Mouse (Mus musculus): ENCODE measurements around the gene Msmp. TPM values are rescaled to one million over a fixed set of nuclear protein-coding genes. Genes with fewer than 3 reads are reported as not detected.

Msmp gene
- total RNA-seq, 2 experiments from 2014 or later, result not detected

DNA sequence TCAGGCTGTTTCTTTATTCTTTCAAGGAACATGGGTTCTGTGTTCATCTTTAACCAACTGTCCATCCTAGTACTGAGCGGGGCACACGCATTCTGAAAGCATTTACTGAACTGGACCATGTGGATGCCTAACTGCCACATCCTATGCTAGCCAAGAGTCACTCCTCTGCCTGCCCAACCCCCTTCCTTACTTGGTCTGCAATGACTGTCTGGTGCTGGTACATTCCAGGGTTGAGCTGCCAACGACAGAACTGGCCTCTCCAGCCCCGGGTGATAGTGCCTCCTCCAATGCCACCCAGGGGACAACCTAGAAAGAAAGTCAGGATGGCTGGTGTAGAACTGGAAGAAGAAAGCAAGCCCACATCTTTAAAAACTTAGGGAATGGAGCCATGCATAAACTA is 10.7 kb downstream of the Msmp start:
- H3K27ac ChIP-seq, result no peak overlapping the region
- intact Hi-C loops (cut with DNase I), result no loop called here
- no peak overlapping the region for H3K4me3 ChIP-seq
- DNase-seq (ENCODE audit: extremely low spot score in 1 of 2, low spot score in 2 of 2), result no peak
- no peak for TF ChIP-seq CTCF (IDR thresholded peaks at IDR 0.05)

DNA sequence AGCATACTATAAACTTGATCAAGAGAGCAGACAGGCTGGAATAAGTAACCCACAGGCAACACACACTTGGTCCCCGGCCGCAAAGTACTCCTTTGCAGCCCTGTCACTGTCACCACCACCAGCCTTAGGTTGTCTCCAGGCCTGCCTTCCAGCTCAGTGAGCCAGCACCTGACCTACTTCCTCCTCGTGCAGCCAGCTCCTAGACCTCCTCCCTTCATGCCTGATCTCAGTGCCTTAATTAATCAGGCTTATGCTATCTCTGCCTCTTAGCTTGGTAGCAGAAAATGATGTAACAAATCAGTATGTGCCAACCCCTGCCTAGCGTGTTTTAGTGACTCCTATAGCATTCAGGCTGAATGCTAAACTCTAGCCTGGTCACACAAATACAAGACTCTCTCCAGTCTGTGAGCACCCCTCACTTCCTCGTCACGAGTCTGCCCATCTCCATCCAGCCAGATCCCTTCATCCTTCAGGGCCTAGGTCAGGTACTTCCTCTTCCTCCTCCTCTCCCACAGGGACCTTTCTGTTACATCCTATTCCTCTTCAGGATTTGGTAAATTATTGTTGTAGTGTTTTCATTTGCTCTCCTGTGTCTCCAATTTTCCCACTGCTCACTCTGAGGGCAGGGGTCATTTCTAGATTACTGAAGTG is 12.8 kb downstream of the Msmp start:
- intact Hi-C loops (cut with DNase I), result no loop called here
- no peak for TF ChIP-seq CTCF (IDR thresholded peaks at IDR 0.05)
- no peak for DNase-seq (ENCODE audit: extremely low spot score in 1 of 2, low spot score in 2 of 2)

DNA sequence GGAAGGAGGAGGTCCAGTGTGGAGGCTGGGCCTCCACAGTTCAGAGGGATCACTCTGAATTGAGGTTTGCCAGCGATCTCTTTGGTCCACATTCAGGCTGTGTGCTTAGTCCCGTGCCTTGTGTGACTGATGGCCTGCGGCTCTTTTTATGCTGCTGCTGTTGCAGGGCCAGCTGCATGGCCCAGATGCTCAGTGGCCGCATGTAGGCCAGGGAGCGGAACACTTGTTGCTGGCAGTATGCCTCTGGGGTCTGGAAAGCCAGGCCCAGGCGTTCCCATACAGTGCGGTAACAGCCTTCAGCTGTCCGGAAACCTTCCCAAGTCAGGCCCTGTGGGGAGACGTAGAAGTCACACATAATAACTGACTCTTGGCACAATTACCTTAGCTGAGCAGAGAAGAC is 17.2 kb downstream of the Msmp start:
- TF ChIP-seq CTCF (IDR thresholded peaks at IDR 0.05), result no peak

More for the DNA sequence above, 12.8 kb downstream of the Msmp start:
- Histone ChIP-seq H3K4me3 (no peak overlapping the region), H3K27ac (no peak overlapping the region)

DNA sequence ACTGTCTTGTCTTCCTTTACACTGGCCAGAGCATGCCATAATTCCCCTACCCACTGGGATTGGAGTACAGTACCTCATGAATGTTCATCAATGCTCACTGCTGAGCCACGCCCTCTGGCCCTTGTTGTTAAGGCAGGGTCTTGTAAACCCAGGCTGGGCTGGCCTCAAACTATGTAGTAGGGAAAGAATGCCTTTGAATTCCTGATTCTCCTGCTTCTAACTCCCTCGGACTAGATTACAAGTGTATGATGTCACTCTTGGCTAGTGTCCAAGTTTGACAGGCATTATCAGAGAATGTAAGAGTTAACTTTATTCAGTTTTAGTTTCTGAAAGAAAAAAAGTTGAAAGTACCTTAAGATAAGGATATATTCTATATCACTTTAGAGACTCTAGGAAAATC is 20.1 kb downstream of the Msmp start:
- TF ChIP-seq CTCF (IDR thresholded peaks at IDR 0.05), result no peak
- H3K4me3 ChIP-seq, result no peak overlapping the region
- no peak overlapping the region for H3K27ac ChIP-seq
- DNase-seq (ENCODE audit: extremely low spot score in 1 of 2, low spot score in 2 of 2), result no peak
- intact Hi-C loops (cut with DNase I), result loop anchor here (10.0 kb wide), 1 partner anchor 519 kb away; the partner anchor contains the start of gene Fam214b

More for the DNA sequence above, 17.2 kb downstream of the Msmp start:
- no peak for DNase-seq (ENCODE audit: extremely low spot score in 1 of 2, low spot score in 2 of 2)
- intact Hi-C loops (cut with DNase I), result loop anchor here (10.0 kb wide), 1 partner anchor 522 kb away; the partner anchor contains the start of gene Fam214b
- Histone ChIP-seq H3K27ac (no peak overlapping the region), H3K4me3 (no peak overlapping the region)

DNA sequence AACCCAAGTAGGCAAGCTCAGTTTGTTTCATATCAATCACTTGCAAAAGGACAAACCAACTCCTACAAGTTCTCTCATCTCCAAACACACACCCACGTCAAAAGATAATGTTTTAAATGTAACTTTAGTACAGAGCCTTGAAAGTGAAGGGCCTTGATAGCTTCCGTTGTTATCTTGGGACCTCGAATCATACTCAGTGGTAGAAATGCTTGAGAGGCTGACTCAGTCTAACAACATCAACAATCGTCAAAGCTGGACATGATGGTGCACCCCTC is 20.8 kb downstream of the Msmp start:
- intact Hi-C loops (cut with DNase I), result loop anchor here (10.0 kb wide), 1 partner anchor 519 kb away; the partner anchor contains the start of gene Fam214b
- Histone ChIP-seq H3K27ac (no peak overlapping the region; the same call in 1 of the 2 replicates), H3K4me3 (peak overlapping the region; percentile 97)
- no peak for TF ChIP-seq CTCF (IDR thresholded peaks at IDR 0.05)
- DNase-seq (ENCODE audit: extremely low spot score in 1 of 2, low spot score in 2 of 2), result no peak

DNA sequence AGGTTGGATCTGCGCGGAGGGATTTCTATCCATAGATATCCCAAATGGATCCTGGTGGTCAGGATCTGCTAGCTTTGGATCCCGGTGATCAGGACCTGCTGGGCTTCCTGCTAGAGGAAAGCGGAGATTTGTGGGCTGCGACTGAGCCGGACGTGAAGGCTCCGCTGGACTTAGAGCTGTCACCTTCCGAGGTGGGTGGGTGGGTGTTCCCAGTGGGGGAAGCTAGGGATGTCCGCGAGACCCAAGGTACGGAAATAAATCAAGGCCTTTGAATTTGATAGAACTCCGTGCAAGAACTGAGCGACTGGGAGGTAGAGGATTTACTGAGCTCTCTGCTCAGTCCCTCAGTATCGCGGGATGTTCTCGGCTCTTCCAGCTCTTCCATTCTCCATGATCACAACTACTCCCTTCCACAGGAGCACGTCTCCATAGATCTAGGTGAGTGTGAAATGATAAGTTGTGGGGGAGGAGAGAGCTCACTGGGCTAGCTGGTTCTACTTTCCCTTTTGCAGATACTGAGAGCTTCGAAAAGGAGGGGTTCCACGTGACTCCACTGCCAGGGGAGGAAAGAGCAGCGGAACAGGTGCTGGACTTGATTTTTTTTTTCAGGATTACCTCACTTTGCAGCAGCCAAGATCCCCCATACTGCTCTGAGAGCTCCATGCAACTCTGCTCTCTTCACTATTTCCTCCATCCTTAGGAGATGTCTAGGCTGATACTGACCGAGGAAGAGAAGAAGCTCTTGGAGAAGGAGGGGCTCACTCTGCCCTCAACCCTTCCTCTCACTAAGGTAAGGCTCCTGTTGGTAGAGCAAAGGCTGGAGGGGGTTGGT is 21.3 kb downstream of the Msmp start:
- H3K4me3 ChIP-seq, result peak overlapping the region; percentile 97
- TF ChIP-seq CTCF (IDR thresholded peaks at IDR 0.05), result no peak; the same call in 1 of the 2 replicates

DNA sequence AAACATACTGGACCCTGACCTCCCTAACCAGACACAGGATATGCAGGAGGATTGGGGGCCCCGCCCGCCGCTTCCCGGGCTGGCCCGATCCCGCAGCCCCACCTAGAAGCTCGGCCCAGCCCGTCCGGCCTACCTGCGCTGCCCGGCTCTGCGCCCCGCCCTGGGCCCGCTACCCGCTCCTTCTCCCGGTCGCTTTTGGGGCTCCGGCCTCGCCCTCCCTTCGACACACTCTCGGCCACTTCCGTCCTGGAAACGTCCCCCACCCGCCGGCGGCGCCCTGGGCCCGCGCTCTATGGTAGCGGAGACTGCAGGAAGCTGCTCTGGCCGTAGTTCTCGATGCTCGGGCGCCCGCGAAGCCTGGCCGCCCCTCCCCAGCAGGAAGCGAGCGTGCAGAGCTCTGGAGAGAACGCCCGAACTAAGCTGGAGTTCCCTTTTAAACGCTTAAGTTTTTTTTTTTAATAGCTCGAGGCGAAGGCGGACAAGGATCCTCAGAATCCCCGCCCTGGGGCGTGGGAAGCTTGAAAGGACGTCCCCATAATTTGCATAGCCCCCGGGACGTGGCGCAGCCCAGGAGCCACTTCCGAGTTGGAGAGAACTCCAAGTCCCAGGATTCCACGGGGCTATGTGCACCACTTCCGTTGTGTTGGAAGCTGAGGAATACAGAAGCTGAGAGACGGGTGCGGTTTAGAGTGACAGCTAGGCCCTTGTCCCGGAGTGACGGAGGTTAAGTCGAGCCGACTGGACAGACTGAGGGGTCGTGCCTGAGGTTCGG is 22.1 kb downstream of the Msmp start, which contains the start of the genes Creb3 and Tln1:
TSS of gene Creb3 (plus strand) at position 336 of the 772 bp plus-strand sequence.
TSS of gene Tln1 (minus strand) at position 695 of the 772 bp plus-strand sequence.
- H3K4me3 ChIP-seq, result peak within 1 kb of the TSS; percentile 97
- peak within 1 kb of the TSS; percentile 99 for H3K27ac ChIP-seq
- DNase-seq (ENCODE audit: extremely low spot score in 1 of 2, low spot score in 2 of 2), result peak; percentile 91 to 94
- intact Hi-C loops (cut with DNase I), result loop anchor here (1.0 to 10.0 kb wide), 4 partner anchors 16 to 517 kb away; partner anchors contain the start of genes Fam214b, Gba2 and Rgp1
- TF ChIP-seq CTCF (IDR thresholded peaks at IDR 0.05), result no peak; the same call in 1 of the 2 replicates

More for the DNA sequence above, 21.3 kb downstream of the Msmp start:
- no peak for DNase-seq (ENCODE audit: extremely low spot score in 1 of 2, low spot score in 2 of 2)
- intact Hi-C loops (cut with DNase I), result loop anchor here (1.0 to 10.0 kb wide), 4 partner anchors 15 to 518 kb away; partner anchors contain the start of genes Fam214b, Gba2 and Rgp1
- peak overlapping the region; percentile 99 for H3K27ac ChIP-seq

DNA sequence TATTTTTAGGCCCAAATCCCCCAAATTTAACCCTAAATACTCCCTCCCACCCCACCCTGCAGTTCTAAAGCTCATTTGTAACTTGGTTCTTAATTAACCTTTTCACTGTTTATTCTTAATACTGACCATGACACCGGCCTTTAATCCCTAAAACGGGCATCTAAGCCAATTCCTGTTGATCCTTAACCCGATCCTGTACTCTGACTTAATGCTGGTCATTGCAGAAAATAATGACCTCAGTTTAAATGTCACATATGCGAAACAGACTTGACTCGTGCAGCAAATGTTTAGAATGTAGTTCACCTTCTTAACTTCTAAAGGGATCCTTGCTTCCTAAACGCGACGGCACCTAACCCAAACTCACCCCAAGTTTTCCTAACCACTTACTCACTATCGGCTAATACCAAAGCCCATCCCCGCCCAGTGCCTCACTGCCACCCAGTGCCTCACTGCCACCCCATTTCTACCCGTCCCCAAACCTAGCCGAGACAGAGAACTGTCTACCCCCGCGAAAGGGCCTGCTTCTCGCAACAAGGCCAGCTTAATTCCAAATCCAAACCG is 22.8 kb downstream of the Msmp start:
- H3K4me3 ChIP-seq, result peak overlapping the region; percentile 97
- intact Hi-C loops (cut with DNase I), result loop anchor here (10.0 kb wide), 1 partner anchor 517 kb away; the partner anchor contains the start of gene Fam214b
- no peak for DNase-seq (ENCODE audit: extremely low spot score in 1 of 2, low spot score in 2 of 2)
- H3K27ac ChIP-seq, result peak overlapping the region; percentile 99
- no peak for TF ChIP-seq CTCF (IDR thresholded peaks at IDR 0.05)

DNA sequence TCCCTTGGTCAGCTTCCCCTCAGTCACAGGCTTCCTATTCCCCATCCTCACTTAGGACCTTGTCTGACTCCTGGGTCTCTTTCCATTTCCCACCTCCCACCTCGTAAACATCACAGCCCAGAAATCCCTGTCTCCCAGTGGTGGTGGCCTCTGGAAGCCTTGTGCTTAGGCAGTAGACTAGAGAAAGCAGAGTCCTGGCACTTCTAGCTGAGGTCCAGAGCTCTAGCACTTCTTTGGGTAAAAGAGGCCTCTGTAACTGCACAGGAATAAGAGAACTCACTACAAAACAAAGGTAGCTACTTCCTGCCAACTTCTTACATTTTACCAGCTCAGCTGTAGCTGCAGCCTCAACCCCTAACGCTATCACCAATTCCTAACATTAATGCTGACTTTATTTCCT is 23.3 kb downstream of the Msmp start:
- intact Hi-C loops (cut with DNase I), result loop anchor here (10.0 kb wide), 1 partner anchor 516 kb away; the partner anchor contains the start of gene Fam214b
- TF ChIP-seq CTCF (IDR thresholded peaks at IDR 0.05), result no peak
- DNase-seq (ENCODE audit: extremely low spot score in 1 of 2, low spot score in 2 of 2), result no peak
- H3K4me3 ChIP-seq, result peak overlapping the region; percentile 97
- peak overlapping the region; percentile 99 for H3K27ac ChIP-seq

DNA sequence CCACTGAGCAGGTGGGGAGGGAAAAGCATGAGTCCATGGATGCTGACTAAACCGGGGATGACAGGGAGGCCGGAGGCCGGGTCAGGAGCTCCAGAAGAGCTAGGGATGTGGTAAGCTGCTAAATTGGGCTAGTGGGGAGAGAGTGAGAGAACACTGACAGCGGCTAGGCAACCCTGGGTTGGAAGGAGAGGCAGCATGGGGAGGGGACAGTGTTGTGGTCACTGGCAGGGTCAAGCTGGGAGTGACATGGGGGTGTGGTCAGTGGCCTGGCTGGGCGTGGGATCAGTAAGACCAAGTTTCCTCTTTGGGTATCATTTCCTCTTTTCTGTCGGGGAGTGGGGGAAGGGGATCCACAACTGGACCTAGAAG is 24.1 kb downstream of the Msmp start:
- TF ChIP-seq CTCF (IDR thresholded peaks at IDR 0.05), result no peak
- H3K27ac ChIP-seq, result peak overlapping the region; percentile 24; the same call in 1 of the 2 replicates
- peak overlapping the region; percentile 13; the same call in 1 of the 2 replicates for H3K4me3 ChIP-seq
- DNase-seq (ENCODE audit: extremely low spot score in 1 of 2, low spot score in 2 of 2), result no peak
- intact Hi-C loops (cut with DNase I), result loop anchor here (10.0 kb wide), 1 partner anchor 515 kb away; the partner anchor contains the start of gene Fam214b

All from left cerebral cortex, adult 2 months (tissue).